8 mouse cellular contexts compared by ENCODE assay signal in genomic region chr5:131306321-131306907, GRCm38 (mm10). TPM values are rescaled to one million over a fixed set of nuclear protein-coding genes. Genes with fewer than 3 reads are reported as not detected.
DNase-seq lines count a peak whose midpoint lies in the region; ATAC-seq and TF ChIP-seq lines count a peak whose summit lies in the region.

No protein-coding gene starts in this region.

- no peak for TF ChIP-seq CTCF in stomach, postnatal 0 days (IDR thresholded peaks at IDR 0.05; ENCODE audit: low read depth)

- peak overlapping the region; percentile 97 for H3K4me2 ChIP-seq in kidney, embryonic 16.5 days (replicated peaks; ENCODE audit: low read depth, low read length)
- peak overlapping the region; percentile 96 for H3K4me2 ChIP-seq in embryonic facial prominence, embryonic 12.5 days (replicated peaks)
- H3K4me2 ChIP-seq in liver, embryonic 13.5 days, result peak overlapping the region; percentile 46
- H3K4me2 ChIP-seq in stomach, postnatal 0 days (replicated peaks; ENCODE audit: low read depth), result peak overlapping the region; percentile 76

- 0 out of 2 replicates have a peak, but pooled peaks have one; percentile 24 for ATAC-seq in kidney, embryonic 16.5 days (ENCODE audit: low FRiP score, low TSS enrichment)
- ATAC-seq in embryonic facial prominence, embryonic 12.5 days (ENCODE audit: insufficient number of reproducible peaks, insufficient read depth, low FRiP score, low TSS enrichment), result no peak
- no peak for ATAC-seq in liver, embryonic 13.5 days (ENCODE audit: low read depth)
- no peak for ATAC-seq in stomach, postnatal 0 days (ENCODE audit: low FRiP score, low TSS enrichment)

- H3K9ac ChIP-seq in kidney, embryonic 16.5 days (replicated peaks; ENCODE audit: low read length), result peak overlapping the region; percentile 55
- H3K9ac ChIP-seq in embryonic facial prominence, embryonic 12.5 days, result peak overlapping the region; percentile 56; the same call in 1 of the 2 replicates
- H3K9ac ChIP-seq in liver, embryonic 13.5 days, result no peak overlapping the region
- H3K9ac ChIP-seq in stomach, postnatal 0 days (ENCODE audit: low read length), result 0 out of 2 replicates have a peak overlapping the region, but pooled peaks have one; percentile 8

- DNase-seq in kidney, postnatal 36 days, result no peak
- peak; percentile 24 for DNase-seq in WW6 (ENCODE audit: low read depth, low spot score)
- peak; percentile 29 to 36 for DNase-seq in heart, postnatal 10 days
- DNase-seq in liver, embryonic 13.5 days, result no peak
- no peak for DNase-seq in stomach, postnatal 0 days (ENCODE audit: low spot score)
- DNase-seq in B cell, adult 2 months, result no peak

- TF ChIP-seq EP300 in stomach, postnatal 0 days (optimal IDR thresholded peaks at IDR 0.05), result no peak

- intact Hi-C loops in heart, postnatal 10 days (cut with DNase I), result loop anchor here (5.0 to 10.0 kb wide), 3 partner anchors 74 to 152 kb away; no protein-coding TSS in a partner anchor

- no peaks in the 10 kb centered on the region for H3K9me3 ChIP-seq in kidney, embryonic 16.5 days (ENCODE audit: low read length)
- H3K9me3 ChIP-seq in embryonic facial prominence, embryonic 12.5 days, result no peaks in the 10 kb centered on the region
- no peaks in the 10 kb centered on the region for H3K9me3 ChIP-seq in liver, embryonic 13.5 days (replicated peaks)
- no peaks in the 10 kb centered on the region for H3K9me3 ChIP-seq in stomach, postnatal 0 days (ENCODE audit: control insufficient read depth, low read length)

- no peaks in the 10 kb centered on the region for H3K36me3 ChIP-seq in kidney, embryonic 16.5 days (ENCODE audit: insufficient read depth, low read length)
- H3K36me3 ChIP-seq in embryonic facial prominence, embryonic 12.5 days, result no peaks in the 10 kb centered on the region
- H3K36me3 ChIP-seq in liver, embryonic 13.5 days, result no peaks in the 10 kb centered on the region
- no peaks in the 10 kb centered on the region for H3K36me3 ChIP-seq in stomach, postnatal 0 days (ENCODE audit: control insufficient read depth, insufficient read depth, low read length)

- H3K27me3 ChIP-seq in kidney, embryonic 16.5 days (ENCODE audit: insufficient read depth, low read length), result peaks cover 29% of the 10 kb centered on the region
- H3K27me3 ChIP-seq in embryonic facial prominence, embryonic 12.5 days, result peaks cover 35% of the 10 kb centered on the region
- peaks cover 37% of the 10 kb centered on the region for H3K27me3 ChIP-seq in liver, embryonic 13.5 days
- H3K27me3 ChIP-seq in stomach, postnatal 0 days (ENCODE audit: control insufficient read depth, insufficient read depth, low read length), result peaks cover 3% of the 10 kb centered on the region; the same call in 1 of the 2 replicates

- WGBS in kidney, embryonic 16.5 days, result under 1% methylated on average over 39 of the region's 39 CpGs
- WGBS in embryonic facial prominence, embryonic 12.5 days, result 2% methylated on average over 39 of the region's 39 CpGs
- 2% methylated on average over 39 of the region's 39 CpGs for WGBS in liver, embryonic 13.5 days (ENCODE audit: insufficient replicate concordance)
- 2% methylated on average over 39 of the region's 39 CpGs for WGBS in stomach, postnatal 0 days

- peaks cover 8% of the 10 kb centered on the region for H3K4me1 ChIP-seq in kidney, embryonic 16.5 days (ENCODE audit: insufficient read depth, low read length)
- peaks cover 10% of the 10 kb centered on the region; the same call in 1 of the 2 replicates for H3K4me1 ChIP-seq in embryonic facial prominence, embryonic 12.5 days
- H3K4me1 ChIP-seq in liver, embryonic 13.5 days (replicated peaks), result no peaks in the 10 kb centered on the region
- H3K4me1 ChIP-seq in stomach, postnatal 0 days (replicated peaks; ENCODE audit: control insufficient read depth, insufficient read depth), result no peaks in the 10 kb centered on the region

- H3K27ac ChIP-seq in kidney, embryonic 16.5 days (ENCODE audit: low read length), result no peak overlapping the region
- H3K27ac ChIP-seq in embryonic facial prominence, embryonic 12.5 days, result no peak overlapping the region
- H3K27ac ChIP-seq in liver, embryonic 13.5 days, result no peak overlapping the region
- H3K27ac ChIP-seq in stomach, postnatal 0 days (replicated peaks), result no peak overlapping the region

- H3K4me3 ChIP-seq in kidney, embryonic 16.5 days (ENCODE audit: low read length), result peak overlapping the region; percentile 71
- H3K4me3 ChIP-seq in embryonic facial prominence, embryonic 12.5 days, result peak overlapping the region; percentile 68
- H3K4me3 ChIP-seq in liver, embryonic 13.5 days (replicated peaks), result peak overlapping the region; percentile 35; the same call in 1 of the 2 replicates
- H3K4me3 ChIP-seq in stomach, postnatal 0 days (ENCODE audit: low read depth, low read length), result peak overlapping the region; percentile 55

RNA-seq across cellular contexts. Expression of gene Galnt17, which starts 1.9 kb away (rescaled TPM):
- 2.1 and 2.4 TPM in 2 replicates for polyA plus RNA-seq in kidney, embryonic 16.5 days (2015; fragmentation: Nextera tagmentation; extraction: Ambion mirVana)
- 3.4 and 4.3 TPM in 2 replicates for polyA plus RNA-seq in embryonic facial prominence, embryonic 12.5 days (2016; fragmentation: Nextera tagmentation; extraction: Ambion mirVana)
- 1 to 10 TPM; 4.0 to 6.2 TPM for total RNA-seq in heart, postnatal 10 days (2021)
- polyA plus RNA-seq in liver, embryonic 13.5 days (2015; fragmentation: Nextera tagmentation; extraction: Ambion mirVana), result 0.03 and 0.05 TPM in 2 replicates
- 0.65 and 0.81 TPM in 2 replicates for polyA plus RNA-seq in stomach, postnatal 0 days (2015; fragmentation: Nextera tagmentation; extraction: Ambion mirVana)

Comparison
In these comparisons a context has a peak if more than half of its experiments do, and no peak if none do; other contexts are left out.
1. H3K4me2 ChIP-seq: peak in every context shown above with its lines; median percentile 97 in kidney, embryonic 16.5 days; 96 in embryonic facial prominence, embryonic 12.5 days; 76 in stomach, postnatal 0 days; 46 in liver, embryonic 13.5 days.
2. DNase-seq: peak in WW6 (single experiment) and heart, postnatal 10 days (2 of 2); none in kidney, postnatal 36 days (0 of 2), liver, embryonic 13.5 days (single experiment), stomach, postnatal 0 days (single experiment) and B cell, adult 2 months (0 of 2).
3. Peak in every context shown above with its lines, with median percentiles within 50 percentile points of each other: H3K4me3 ChIP-seq.